Mouse (Mus musculus) layer of hippocampus, postnatal 10 days (tissue): Measurements from ENCODE around the gene Tex44. TPM values are rescaled to one million over a fixed set of nuclear protein-coding genes. Genes with fewer than 3 reads are reported as not detected.

ENCODE experiments used
- DNase-seq, 2 experiments: peaks; one replicate each; pipeline ENCODE4 v3.0.0; 2021; ENCODE audit warnings: low spot score in 2 of 2
- total RNA-seq, 2 experiments: library from RNA; stranded (reverse); gene quantifications; 2 replicates each; pipeline ENCODE4 v1.2.3; 2021

Tex44 gene
- total RNA-seq, 2 experiments from 2014 or later: not detected

DNA sequence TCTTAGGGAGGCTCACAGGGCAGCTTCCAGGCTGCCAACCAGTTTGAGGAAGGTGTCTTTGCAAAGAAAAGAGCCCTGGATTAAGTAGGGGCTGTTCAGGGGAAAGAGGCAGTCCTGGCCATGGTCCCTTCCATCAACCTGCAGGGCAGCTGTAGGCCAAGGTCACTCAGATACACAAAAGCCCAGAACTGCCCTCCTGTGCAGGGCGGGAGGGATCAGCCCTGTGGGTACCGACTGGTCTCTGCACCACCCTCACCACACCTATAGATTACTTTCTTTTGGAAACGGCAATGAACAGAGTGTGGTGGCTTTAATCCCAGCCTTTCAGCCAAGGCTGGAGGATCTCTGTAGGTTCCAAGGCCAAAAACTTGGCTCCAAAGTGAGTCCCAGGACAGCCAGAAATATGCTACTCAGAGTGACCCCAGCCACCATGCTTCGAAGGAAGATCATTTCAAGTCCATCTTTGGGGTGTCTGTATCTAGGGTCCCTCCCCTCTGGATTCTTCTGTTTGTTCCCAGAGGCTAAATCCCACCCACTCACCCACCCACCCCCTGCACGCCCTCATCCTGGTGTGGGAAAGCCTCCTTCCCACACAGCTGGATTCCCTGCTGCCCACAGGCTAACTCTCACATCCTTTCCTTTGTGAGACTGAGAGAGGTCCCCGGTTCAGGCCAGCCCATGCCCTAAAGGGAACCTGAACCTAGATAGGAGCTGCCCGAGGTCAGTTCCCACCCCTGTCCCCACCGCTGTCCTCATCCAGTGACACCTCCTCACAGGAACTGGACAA is 17.4 kb downstream of the Tex44 start:
- DNase-seq: no peak

DNA sequence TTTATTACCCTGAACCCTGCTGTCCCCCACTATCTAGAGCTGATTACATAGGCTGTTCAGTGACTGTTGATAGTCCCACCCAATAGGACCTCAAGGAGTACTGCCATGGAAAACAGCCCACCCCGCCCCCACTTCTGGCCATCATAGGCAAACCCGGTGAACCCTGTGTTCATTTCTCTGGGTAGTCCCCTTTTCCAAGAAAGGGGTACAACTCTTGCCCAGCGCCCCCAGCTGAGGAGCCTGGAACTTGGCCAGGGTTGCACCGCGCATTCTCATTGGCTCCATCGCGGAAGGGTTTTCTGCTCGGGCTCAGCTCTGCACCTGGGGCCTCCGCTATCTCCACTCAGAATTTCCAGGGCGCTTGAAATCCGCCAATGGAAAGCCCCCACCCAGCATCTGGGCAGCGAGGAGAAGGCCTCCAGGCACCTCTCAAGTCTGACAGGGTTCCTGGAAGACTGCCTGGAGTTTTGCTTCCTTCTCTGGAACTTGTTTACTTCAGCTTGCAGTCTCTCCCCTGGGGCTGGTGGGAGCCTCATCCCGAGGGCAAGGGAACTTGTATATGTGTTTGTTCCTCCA is 21.6 kb downstream of the Tex44 start:
- DNase-seq: no peak

DNA sequence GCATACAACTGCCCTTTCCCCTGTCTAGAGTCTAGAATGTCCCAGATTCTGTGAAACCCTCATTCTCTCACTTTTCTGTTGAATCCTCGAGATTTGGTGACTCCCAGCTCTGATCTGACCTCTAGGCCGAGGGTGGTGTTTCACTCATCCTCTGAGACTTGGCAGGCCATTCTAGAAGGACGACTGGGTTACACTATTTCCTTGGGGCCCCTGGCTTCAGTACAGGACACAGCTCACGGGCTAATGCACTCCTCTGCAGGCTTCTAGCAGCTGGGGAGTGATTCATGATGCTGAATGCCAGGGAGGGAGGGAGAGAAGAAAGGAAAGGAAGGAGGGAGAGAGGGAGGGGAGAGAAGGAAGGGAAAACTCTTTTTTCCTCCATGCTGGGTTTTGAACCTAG is 22.1 kb downstream of the Tex44 start:
- DNase-seq: no peak

DNA sequence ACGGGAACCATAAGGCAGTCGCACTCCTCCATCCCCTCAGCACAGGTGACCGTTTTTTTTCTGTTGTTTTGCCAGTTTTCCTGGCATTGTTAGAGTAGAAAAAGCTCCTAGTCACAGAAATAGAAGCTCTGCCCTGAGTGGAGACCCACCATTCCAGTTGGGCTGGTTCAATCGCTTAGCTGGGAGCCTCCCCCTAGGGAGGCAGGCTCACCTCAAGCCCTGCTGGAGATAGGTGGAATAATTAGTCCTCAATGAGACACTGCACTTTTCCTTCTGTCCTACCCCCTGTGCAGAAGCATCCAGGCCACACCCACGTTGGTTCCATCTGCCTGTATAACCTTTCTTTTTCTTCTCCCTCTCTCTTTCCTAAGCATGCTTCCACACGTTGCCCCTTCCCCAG is 23.8 kb downstream of the Tex44 start:
- DNase-seq: no peak

DNA sequence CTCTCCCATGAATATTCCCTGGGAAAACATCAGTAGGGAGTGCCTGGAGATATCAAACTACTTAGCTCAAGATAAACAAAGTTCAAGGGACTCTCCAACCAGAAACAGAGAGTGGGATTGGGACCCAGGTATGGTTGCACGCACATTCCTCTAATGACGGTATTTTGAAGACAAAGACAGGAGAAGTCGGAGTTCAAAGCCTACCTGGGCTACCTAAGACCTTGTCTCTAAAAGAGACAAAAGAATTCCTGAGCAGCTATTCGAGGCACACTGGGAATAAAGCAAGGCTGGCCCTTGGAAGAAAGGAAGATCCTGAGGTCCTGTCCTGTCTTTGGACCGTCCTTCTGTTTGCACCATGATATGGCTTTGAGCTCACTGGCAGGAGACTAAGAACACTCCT is 26.6 kb downstream of the Tex44 start:
- no peak for DNase-seq

DNA sequence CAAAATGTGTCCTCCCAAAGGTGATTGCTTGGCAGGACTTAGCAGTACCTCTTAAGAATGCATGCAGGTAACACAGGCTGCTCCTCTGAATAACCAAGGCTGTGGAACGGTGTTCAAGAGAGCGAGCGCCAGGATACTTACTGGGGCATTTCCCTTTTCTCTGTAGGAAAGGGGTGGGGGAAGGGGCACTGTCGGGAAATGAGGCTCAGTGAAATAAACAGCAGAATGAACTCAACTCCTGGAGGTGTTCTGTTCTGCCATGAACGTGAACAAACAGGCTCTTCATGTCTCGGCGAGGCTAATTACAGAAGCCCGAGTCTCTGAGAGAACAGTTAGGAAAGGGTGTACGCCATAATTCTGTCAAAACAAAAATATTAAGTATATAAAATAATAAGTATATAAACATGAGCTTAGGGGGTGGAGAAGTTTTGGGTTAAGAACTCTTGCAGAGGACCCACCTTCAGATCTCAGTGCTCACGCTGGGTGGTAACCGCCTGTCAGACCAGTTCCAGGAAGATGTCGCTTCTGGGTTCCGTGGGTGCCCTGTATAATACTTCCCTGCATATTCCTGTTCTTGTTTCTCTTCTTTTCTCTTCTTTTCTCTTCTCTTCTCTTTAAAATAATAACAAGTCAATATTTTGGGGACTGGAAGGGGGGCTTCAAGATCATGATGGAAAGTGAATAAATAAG is 30.9 kb downstream of the Tex44 start:
- no peak for DNase-seq

DNA sequence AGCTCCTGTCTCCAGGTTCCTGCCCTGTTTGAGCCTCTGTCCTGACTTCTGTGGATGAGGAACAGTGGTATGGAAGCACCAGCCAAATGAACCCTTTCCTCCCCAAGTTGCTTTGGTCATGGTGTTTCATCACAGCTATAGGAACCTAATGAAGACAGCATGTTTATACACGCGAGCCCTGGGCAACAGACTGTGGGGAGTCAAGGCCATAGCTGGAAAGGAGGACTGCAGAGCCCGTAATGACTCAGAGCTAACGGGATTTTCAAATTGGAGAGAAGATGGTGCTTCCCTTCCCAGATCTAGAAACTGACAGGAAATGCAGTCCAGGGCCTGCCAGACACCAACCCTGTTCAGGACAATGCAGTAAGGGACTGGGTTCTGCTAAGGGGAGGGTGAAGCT is 33.2 kb downstream of the Tex44 start:
- no peak for DNase-seq

DNA sequence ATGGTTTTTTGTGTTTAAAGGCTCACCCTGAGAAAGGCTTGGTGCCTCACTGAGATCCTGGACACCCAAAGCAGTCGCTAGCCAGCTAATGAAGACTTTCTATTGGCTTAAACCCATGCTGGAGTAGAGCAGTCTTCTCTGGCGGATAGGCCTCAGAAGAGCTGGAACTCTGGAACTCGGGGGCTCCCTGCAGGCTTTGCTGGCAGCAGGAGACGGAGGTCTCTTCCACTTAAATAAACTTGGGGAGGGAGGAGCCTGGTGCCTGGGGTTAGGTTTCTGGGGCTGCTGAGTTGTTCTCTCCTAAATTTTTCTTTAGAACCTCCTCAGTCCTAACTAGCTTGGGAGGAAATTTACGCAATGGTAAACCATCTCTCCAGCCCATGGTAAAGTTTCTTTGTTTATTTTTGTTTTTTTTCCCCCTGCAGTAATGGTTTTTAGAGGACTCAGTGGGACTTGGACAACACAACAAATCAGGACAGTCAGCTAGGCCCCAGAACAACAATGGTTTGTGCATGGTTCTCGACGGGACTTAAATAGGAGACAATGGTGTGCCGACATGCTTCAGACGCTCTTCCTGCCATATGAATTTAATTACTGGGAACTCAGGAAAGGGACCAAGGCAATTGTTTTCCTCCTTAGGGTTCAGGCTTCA is 38.2 kb downstream of the Tex44 start:
- DNase-seq: no peak

DNA sequence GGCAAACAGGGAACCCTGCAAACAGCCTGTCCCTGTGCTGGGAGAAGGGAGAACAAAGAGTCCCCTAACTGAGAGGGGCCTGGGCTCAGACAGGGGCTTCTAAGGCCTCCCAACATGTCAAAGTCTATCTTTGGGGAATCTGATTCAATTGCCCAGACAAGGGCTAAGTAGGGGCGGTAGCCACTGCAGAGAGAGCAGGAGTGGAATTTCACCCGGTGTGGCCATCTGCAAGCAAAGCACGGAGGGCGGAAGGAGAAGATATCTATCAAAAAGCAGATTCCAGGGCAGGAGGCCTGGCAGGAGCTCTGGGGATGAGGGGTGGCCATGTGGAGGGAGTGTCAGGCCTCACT is 38.7 kb downstream of the Tex44 start:
- DNase-seq: no peak

DNA sequence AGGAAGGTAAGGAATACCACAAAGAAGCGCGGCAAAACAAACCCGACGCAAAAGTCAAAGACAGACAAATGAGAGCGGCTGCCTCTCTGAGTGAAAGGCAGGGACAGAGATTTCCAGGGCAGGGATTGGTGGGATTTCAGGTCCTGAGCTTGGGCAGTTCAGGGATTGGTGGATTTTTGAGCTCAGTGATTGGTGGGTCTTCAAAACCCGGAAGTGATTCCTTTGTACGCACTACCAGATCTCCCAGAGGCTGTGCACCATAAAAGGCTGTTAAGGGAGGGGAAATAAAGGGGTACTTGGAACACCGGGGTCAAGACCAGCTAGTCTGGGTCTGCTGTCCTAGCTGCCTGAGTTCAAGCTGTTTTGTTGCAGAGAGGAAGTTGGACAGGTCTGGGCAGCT is 41.3 kb downstream of the Tex44 start:
- no peak for DNase-seq

DNA sequence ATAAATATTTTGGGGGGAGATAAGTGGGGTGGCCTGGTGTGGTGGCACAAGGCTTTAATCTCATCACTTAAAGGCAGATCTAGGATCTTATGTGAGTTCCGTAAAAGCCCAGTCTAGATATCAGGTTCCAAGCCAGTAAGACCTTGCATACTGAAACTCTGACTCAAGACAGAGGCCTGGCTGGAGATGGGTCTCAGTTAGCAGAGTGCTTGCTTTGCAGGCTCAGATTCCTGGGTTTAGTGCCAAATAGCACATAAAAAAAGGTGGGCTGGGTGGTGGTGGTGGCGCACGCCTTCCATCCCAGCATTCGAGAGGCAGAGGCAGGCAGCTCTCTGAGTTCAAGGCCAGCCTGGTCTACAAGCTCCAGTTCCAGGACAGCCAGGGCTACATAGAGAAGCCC is 43.7 kb downstream of the Tex44 start:
- DNase-seq: no peak

DNA sequence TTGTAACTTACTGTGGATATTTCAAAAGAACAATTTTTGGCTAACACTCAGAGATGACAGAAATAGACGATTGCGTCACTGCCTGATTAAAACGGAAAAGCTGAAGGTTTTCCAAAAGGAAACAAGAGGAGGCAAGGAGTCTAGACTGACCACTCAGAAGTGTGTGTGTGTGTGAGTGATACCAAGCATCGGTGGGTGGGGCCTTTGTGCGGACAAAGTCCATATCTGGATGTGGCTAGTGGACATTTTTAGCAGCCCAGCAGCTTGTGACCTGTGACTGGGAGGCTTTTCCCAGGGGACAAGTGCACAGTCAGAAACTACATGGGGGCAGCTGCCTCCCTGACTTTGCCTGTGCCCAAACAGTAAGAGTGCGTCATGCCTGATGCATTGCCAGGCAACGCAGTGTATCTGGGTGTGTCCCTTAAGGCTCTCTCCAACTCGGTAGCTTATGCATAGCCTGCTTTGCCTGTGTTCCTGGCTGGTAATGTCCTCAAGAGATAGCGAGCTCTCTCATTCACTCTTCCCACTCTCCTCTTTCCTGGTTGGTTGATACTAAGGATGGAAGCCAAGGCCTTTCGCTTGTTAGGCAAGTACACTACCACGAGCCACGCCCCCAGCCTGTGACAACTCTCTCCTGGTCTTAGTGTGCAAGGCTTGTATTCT is 44.5 kb downstream of the Tex44 start:
- peak; percentile 20 to 44 for DNase-seq

DNA sequence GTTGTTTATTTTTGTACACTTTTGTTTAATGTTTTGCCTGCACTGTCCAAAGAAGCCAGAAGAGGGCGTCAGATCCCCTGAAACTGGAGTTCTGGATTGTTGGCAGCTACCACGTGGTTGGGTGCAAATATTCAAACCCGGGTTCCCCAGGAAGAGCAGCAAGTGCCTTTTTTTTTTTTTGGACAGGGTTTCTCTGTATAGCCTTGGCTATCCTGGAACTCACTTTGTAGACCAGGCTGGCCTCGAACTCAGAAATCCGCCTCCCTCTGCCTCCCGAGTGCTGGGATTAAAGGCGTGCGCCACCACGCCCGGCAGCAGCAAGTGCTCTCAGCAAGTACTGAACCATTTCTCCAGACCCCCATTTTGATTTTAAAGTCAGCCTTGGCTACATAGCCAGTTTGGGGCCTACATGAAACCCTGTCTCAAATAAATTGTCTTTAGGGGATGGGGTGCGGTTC is 45.4 kb downstream of the Tex44 start:
- peak; percentile 28 to 36 for DNase-seq

DNA sequence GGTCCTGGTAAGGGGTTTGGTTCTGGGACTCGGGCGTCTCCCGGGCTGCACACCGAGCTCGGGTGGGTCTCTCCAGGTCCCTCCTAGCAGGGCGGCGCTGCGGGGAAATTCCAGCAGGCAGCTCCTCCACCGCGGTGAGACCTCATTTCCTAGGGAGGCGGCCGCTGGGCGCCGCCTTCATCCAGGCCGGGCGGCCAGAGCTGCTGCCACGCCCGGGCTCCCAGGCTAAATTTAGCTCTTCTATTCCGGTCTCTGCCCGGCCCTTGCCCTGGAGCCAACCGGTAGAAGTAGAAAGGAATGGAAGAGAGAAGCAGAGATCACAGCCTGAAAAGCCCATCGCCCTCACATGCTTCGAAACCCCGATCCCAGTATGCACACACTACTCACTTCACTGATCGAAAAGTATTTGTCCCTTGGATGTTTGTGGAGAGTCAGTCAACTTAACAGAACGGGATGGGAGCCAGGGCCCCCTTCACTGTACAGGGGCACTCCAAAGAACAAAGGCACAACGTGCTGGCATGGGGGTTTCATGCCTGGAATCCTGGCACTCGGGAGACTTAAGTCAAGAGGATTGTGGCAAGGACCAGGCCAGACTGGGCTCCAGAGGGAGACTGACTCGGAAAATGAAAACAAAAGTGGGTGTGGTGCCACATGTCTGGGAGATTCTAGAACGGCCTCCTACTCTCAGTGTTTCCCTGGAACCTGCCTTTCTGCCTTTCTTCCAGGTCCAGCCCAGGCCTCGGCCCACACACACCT is 46.2 kb downstream of the Tex44 start:
- peak; percentile 20 to 38 for DNase-seq

DNA sequence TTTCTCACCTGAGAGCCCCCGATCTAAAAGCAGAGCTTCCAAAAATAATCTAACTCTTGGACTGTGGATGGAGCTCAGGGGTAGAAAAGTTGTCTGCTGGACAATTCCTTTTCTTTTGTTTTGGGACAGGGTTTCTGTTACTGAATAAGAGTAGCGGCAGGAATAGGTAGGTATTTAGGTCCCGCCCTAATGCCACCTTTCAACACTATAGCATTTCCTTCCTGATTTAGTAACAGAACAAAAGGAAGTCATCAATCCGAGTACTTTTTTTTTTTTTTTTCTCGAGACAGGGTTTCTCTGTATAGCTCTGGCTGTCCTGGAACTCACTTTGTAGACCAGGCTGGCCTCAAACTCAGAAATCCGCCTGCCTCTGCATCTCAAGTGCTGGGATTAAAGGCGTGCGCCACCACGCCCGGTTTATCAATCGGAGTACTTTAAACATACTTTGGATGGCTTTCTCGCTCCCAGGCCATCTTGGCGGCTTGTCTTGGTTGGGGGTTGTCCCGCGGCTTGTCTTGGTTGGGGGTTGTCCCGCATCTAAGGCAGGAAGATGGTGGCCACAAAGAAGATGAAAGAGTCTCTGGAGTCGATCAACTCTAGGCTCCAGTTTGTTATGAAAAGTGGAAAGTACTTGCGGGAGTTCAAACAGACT is 47.1 kb downstream of the Tex44 start:
- DNase-seq: no peak

Other genes starting within 250 kb of the Tex44 start
- 1 to 10 TPM; 3.6 to 3.9 TPM for gene B3gnt7, start 123.5 kb upstream of the Tex44 start, total RNA-seq
- gene Ncl, start 66.9 kb upstream of the Tex44 start, total RNA-seq: 100 to 1,000 TPM; 192 to 208 TPM
- gene Nmur1, start 101 bp upstream of the Tex44 start, total RNA-seq: not detected
- gene Ptma, start 100.4 kb downstream of the Tex44 start, total RNA-seq: 100 to 1,000 TPM; 617 to 662 TPM
- 10 to 100 TPM; 64.9 to 73.8 TPM for gene Pde6d, start 156.3 kb downstream of the Tex44 start, total RNA-seq
- 10 to 100 TPM; 26.5 to 27.1 TPM for gene Cops7b, start 156.6 kb downstream of the Tex44 start, total RNA-seq
- gene Nppc, start 244.2 kb downstream of the Tex44 start, total RNA-seq: 1 to 10 TPM; 8.1 to 8.9 TPM